In genomic region chr12:10480781-10481180, GRCm38 (mm10) we compare ENCODE assay signal across 26 mouse cellular contexts.
"Had no signal": no experiment of that assay in that cellular context is flagged by ENCODE, and none has a peak within 500 bp of the region (broad histone marks: within the 10 kb centered on the region; RNA-seq: fewer than 3 reads in every experiment).

No protein-coding gene starts in this region.

- H3K27ac ChIP-seq: embryonic facial prominence, embryonic 10.5 days; embryonic facial prominence, embryonic 12.5 days; embryonic facial prominence, embryonic 13.5 days; embryonic facial prominence, embryonic 15.5 days; forebrain, embryonic 10.5 days; forebrain, embryonic 12.5 days; forebrain, embryonic 13.5 days; forebrain, embryonic 15.5 days; gastrocnemius, adult 2 months; heart, adult 2 months had no signal

- DNase-seq: cerebellum, adult 9-11 months; cerebellum, postnatal 10 days; cerebellum, postnatal 14 days; cerebellum, postnatal 25 days; cerebellum, postnatal 36 days; embryo, embryonic 11 days; forebrain, postnatal 0 days; gastrocnemius, adult 2 months; gastrocnemius, postnatal 10 days; gastrocnemius, postnatal 14 days; gastrocnemius, postnatal 25 days; gastrocnemius, postnatal 36 days; heart, adult 11 months; heart, adult 18-20 months; heart, adult 2 months had no signal

- H3K4me2 ChIP-seq: embryonic facial prominence, embryonic 12.5 days; embryonic facial prominence, embryonic 13.5 days; embryonic facial prominence, embryonic 15.5 days; forebrain, embryonic 12.5 days; forebrain, embryonic 13.5 days; forebrain, embryonic 15.5 days had no signal

- H3K36me3 ChIP-seq: embryonic facial prominence, embryonic 10.5 days; embryonic facial prominence, embryonic 12.5 days; embryonic facial prominence, embryonic 13.5 days; embryonic facial prominence, embryonic 15.5 days; forebrain, embryonic 10.5 days; forebrain, embryonic 12.5 days; forebrain, embryonic 15.5 days had no signal

- H3K9me3 ChIP-seq: embryonic facial prominence, embryonic 10.5 days; embryonic facial prominence, embryonic 12.5 days; embryonic facial prominence, embryonic 13.5 days; embryonic facial prominence, embryonic 15.5 days; forebrain, embryonic 10.5 days; forebrain, embryonic 12.5 days; forebrain, embryonic 13.5 days; forebrain, embryonic 15.5 days had no signal

- H3K4me1 ChIP-seq: embryonic facial prominence, embryonic 10.5 days; embryonic facial prominence, embryonic 12.5 days; embryonic facial prominence, embryonic 13.5 days; embryonic facial prominence, embryonic 15.5 days; forebrain, embryonic 10.5 days; forebrain, embryonic 12.5 days; forebrain, embryonic 13.5 days; forebrain, embryonic 15.5 days had no signal

- H3K9ac ChIP-seq: embryonic facial prominence, embryonic 12.5 days; embryonic facial prominence, embryonic 13.5 days; embryonic facial prominence, embryonic 15.5 days; forebrain, embryonic 12.5 days; forebrain, embryonic 13.5 days; forebrain, embryonic 15.5 days; forebrain, postnatal 0 days had no signal

- H3K4me3 ChIP-seq: embryonic facial prominence, embryonic 10.5 days; embryonic facial prominence, embryonic 12.5 days; embryonic facial prominence, embryonic 13.5 days; embryonic facial prominence, embryonic 15.5 days; erythroblast, embryonic 14.5 days; forebrain, embryonic 10.5 days; forebrain, embryonic 12.5 days; forebrain, embryonic 13.5 days; forebrain, embryonic 15.5 days; gastrocnemius, adult 2 months; heart, adult 2 months had no signal

- ATAC-seq: forebrain, embryonic 13.5 days; forebrain, embryonic 14.5 days; forebrain, embryonic 15.5 days; forebrain, embryonic 16.5 days; forebrain, postnatal 0 days had no signal

- H3K27me3 ChIP-seq: embryonic facial prominence, embryonic 12.5 days; embryonic facial prominence, embryonic 13.5 days; embryonic facial prominence, embryonic 15.5 days; forebrain, embryonic 12.5 days; forebrain, embryonic 13.5 days; forebrain, embryonic 15.5 days had no signal
